Mouse (Mus musculus) cerebellum, postnatal 14 days (tissue): ENCODE results near the gene Olfr447.

Experiments used
- DNase-seq, 2 experiments: peaks; one replicate each; pipeline ENCODE4 v3.0.0; 2021; ENCODE audit warnings: mixed read lengths in 2 of 2

Gene Olfr447

DNA sequence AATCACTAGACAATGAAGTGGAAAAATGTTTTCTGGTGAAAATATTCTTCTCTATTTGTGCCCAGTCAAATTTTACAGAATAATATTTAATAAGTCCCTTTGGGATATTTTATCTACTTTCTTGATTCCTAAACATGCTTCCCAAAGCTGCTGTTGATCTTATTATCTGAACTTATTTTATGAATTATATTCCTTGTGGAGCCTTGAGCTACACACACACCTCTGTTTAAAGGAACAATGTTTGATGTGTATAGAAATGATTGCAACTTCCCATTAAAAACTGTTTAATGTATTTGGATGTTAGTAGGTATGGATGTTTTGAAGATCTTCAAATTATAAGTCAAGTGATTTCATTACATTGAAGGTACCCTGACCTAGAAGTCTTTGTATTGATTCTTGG lies at the start of gene Olfr447:
Gene Olfr447 (plus strand): TSS at position 301 of the 400 bp plus-strand sequence.
- no peak for DNase-seq

DNA sequence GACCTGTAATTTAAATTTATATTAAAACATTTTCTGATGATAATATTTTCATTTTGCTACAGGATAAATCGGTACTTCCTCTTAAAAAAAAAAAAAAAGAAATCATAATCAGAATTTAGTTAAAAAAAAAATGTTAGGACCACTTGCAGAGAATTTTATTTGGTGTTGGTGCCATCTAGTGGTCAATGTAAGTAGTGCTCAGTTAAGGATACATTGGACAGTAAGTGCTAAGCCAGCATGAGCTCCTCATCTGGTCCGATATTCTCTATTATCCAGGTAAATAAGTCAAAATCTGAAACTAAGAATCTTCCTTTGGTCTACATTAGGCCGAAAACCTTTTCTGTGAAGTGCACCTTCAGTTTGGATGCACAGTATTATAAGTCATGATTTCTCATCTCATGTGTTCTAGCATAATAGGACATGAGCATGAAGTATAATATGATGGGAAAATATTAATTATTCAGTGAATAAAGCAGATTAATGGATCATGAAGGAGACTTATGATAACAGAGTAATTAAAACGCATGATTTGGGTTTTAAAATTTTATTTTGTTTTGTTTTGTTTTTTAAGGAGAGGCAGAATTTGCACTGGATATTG lies 48.4 kb upstream of the Olfr447 start:
- DNase-seq: peak; percentile 59 to 70

DNA sequence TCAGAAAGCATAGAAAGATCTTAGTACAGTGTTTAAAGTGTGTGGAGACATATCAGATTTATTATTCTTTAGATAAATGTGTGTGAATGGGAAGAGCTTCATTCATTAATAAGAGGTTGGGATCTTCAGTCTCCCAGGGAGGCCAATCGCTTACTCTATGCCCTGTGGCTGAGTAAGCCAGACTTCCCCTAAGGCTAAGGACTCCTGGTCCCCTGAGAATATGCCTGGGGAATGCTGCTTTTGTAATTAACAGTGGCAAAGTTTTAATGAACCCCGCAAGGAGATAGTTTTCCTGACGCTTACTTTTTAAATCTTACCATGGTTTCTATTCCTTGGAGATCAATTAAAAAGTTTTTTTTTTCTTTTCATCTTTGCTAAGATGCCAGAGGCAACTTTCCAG lies 39.0 kb upstream of the Olfr447 start:
- no peak for DNase-seq

DNA sequence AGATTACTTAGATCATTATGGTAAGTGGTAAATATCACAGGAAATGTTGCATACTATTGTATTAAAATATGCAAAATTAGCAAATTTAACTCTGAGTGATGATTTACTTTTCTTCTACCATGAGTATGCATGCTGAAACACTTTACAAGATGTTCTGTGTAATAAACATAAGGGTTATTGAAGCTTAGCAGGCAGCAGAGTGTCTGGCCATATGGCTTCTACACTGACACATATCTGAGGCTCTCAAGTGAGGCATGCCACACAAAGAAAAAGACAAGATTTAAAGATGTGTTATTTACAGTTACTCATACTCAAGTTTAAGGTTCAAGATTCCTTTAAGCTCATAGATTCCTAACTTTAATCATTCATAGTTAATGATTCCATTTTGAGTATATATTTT lies 32.4 kb upstream of the Olfr447 start:
- DNase-seq: no peak

DNA sequence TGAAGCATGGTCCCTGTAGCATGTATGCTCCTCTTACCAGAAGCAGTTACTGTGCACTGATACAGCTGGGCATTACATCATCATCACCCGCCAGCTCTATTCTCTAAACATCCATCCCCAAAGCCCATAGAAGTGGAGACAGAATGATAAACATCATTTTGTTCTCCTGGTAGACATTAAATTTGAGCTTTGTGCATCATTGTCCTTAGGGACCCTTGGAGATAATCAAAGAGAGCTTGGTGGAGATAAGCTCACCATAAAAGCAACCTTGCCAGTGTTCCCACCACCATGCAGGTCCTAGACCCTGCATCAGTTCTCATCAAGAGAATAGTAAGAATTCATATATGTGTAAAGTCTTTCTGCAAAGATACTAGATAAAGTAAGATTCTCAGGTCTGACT lies 18.5 kb upstream of the Olfr447 start, which contains the start of gene Olfr448:
Gene Olfr448 (plus strand): TSS at position 301 of the 400 bp plus-strand sequence.
- no peak for DNase-seq

DNA sequence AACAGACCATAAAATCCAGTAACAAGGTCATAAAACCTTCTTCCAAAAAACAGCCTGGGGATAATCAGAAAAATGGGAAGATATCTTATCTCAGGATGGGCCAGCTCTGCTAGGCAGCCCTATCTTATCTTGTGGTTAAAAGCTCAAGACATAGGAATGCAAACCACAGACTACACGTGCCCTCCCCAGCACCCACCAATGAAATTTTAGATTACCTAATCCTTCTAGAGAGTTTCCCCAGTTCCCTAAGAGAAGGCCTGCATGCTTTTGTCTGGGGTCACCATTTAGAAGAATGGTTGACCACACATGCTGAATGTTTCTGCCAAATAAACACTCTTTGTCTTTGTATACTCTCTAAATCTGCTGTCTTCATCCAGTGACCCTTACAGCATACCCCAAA lies 8.3 kb upstream of the Olfr447 start:
- no peak for DNase-seq

DNA sequence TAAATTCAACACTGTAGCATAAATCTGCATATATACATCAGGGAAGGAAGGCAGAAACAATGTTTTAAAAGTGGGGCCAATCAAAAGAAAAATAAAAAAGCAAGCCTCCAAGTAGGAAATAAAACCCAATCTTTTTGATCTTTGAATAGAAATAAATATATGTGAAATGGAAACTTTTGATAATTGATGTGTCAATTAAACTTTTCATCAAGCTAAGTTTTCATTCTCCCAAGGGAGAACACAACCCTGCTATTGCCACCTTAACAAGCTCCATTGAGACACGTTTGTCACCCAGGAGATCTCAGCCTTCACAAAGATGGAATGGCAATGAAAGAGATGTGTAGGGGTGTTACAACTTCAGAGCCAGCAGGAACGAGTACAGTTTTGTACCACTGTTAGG lies 12.4 kb downstream of the Olfr447 start, which contains the start of gene Olfr446:
Gene Olfr446 (plus strand): TSS at position 301 of the 400 bp plus-strand sequence.
- no peak for DNase-seq

DNA sequence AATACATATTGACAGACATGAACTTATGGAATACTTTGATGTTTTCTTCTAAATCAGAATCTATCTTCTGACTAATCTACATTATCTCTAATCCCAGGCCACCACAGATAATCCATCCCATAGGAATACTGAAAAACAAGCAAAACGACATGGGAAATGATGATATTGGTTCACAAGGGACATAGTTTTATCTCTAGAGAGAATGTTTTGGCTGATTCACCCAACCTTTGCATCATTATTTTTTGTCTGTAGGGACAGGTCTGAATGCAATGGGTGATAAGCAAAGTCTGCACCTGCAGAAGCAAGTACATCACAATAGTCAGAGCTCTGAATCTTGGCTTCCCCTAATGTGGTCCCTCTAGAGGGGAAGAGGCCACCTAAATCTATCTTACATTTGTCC lies 40.1 kb downstream of the Olfr447 start, which contains the start of gene Olfr444:
Gene Olfr444 (plus strand): TSS at position 301 of the 400 bp plus-strand sequence.
- no peak for DNase-seq
